Mouse (Mus musculus) C2C12 (cell line): ENCODE measurements at regions not wholly inside any gene's neighbourhood (a gene's known extent, or its start where the extent isn't known, plus 50 kb on each side); places are given as distances from the start of the nearest gene placed in this dataset.

Source experiments
- CEBPB ChIP-seq: IDR thresholded peaks from one replicate; pipeline ENCODE4 v1.6.1; 2011; ENCODE audit warnings: low read depth, mild to moderate bottlenecking, control low read depth, moderate library complexity
- CTCF ChIP-seq: IDR thresholded peaks from one replicate; pipeline ENCODE4 v1.5.1; 2011; ENCODE audit not compliant: control insufficient read depth, insufficient read depth, insufficient read length
- FOSL1 ChIP-seq: IDR thresholded peaks from one replicate; pipeline ENCODE4 v1.8.0; 2011; ENCODE audit warnings: mild to moderate bottlenecking, low read length; ENCODE audit not compliant: poor library complexity, insufficient read depth, severe bottlenecking
- MAX ChIP-seq: IDR thresholded peaks from one replicate; pipeline ENCODE4 v1.6.1; 2011; ENCODE audit warnings: mild to moderate bottlenecking, control low read depth
- MYOD1 ChIP-seq: IDR thresholded peaks from one replicate; pipeline ENCODE4 v1.6.1; 2011; ENCODE audit warnings: low read depth; ENCODE audit not compliant: control insufficient read depth, insufficient read length
- MYOG ChIP-seq: IDR thresholded peaks from one replicate; pipeline ENCODE4 v1.6.1; 2011; ENCODE audit not compliant: control insufficient read depth, insufficient read length; ENCODE audit errors: extremely low read depth
- USF1 ChIP-seq: IDR thresholded peaks from one replicate; pipeline ENCODE4 v1.6.1; 2011; ENCODE audit warnings: low read depth, mild to moderate bottlenecking, control low read depth, moderate library complexity

GRCm38 (mm10) chr12:45670246-45670873, 595.9 kb upstream of the Stxbp6 start:
- TF ChIP-seq CTCF, result no peak
- no peak for TF ChIP-seq MYOD1
- no peak for TF ChIP-seq USF1
- no peak for TF ChIP-seq CEBPB
- no peak for TF ChIP-seq MAX
- no peak for TF ChIP-seq MYOG
- no peak for TF ChIP-seq FOSL1
